Mouse (Mus musculus): Measurements from ENCODE around the gene Tsc22d4.
"Not testable (repeated sequence)": the region's sequence is repeated elsewhere in the genome, so short reads cannot be mapped to it uniquely, and the experiment has no call there.

Gene Tsc22d4

GRCm38 (mm10) chr5:137741023-137741931, 4.3 kb upstream of the Tsc22d4 start, which contains the start of gene Nyap1:
TSS of gene Nyap1 (minus strand) at chr5:137741607.
- DNase-seq (ENCODE audit: low read depth in 1 of 2, low spot score in 2 of 2), result peak; percentile 37 to 54

GRCm38 (mm10) chr5:137742048-137742447, 3.5 kb upstream of the Tsc22d4 start:
- DNase-seq (ENCODE audit: low read depth in 1 of 2, low spot score in 2 of 2), result no peak

GRCm38 (mm10) chr5:137742836-137743235, 2.7 kb upstream of the Tsc22d4 start:
- no peak for DNase-seq (ENCODE audit: low read depth in 1 of 2, low spot score in 2 of 2)

GRCm38 (mm10) chr5:137744197-137744596, 1.3 kb upstream of the Tsc22d4 start:
- no peak for DNase-seq (ENCODE audit: low read depth in 1 of 2, low spot score in 2 of 2)

GRCm38 (mm10) chr5:137746282-137746850, 836 bp downstream of the Tsc22d4 start:
- DNase-seq (ENCODE audit: low read depth in 1 of 2, low spot score in 2 of 2), result no peak

- DNase-seq (ENCODE audit: low read depth in 1 of 2, low spot score in 2 of 2), result no peak
These were observed 1.4 kb downstream of the Tsc22d4 start for GRCm38 (mm10) chr5:137746851-137747325.

GRCm38 (mm10) chr5:137747326-137747961, 1.9 kb downstream of the Tsc22d4 start:
- no peak for DNase-seq (ENCODE audit: low read depth in 1 of 2, low spot score in 2 of 2)

GRCm38 (mm10) chr5:137748130-137748770, 2.7 kb downstream of the Tsc22d4 start:
- DNase-seq (ENCODE audit: low read depth in 1 of 2, low spot score in 2 of 2), result peak in 1 of 2 experiments; percentile 22

- no peak for DNase-seq (ENCODE audit: low read depth in 1 of 2, low spot score in 2 of 2)
These were observed 3.8 kb downstream of the Tsc22d4 start for GRCm38 (mm10) chr5:137749196-137749836.

GRCm38 (mm10) chr5:137750212-137750611, 4.7 kb downstream of the Tsc22d4 start:
- DNase-seq (ENCODE audit: low read depth in 1 of 2, low spot score in 2 of 2), result not testable (repeated sequence)

GRCm38 (mm10) chr5:137751221-137751887, 5.8 kb downstream of the Tsc22d4 start:
- DNase-seq (ENCODE audit: low read depth in 1 of 2, low spot score in 2 of 2), result no peak

- no peak for DNase-seq (ENCODE audit: low read depth in 1 of 2, low spot score in 2 of 2)
These were observed 6.5 kb downstream of the Tsc22d4 start for GRCm38 (mm10) chr5:137751988-137752387.

GRCm38 (mm10) chr5:137753111-137753832, 7.7 kb downstream of the Tsc22d4 start:
- no peak for DNase-seq (ENCODE audit: low read depth in 1 of 2, low spot score in 2 of 2)

GRCm38 (mm10) chr5:137755425-137755824, 9.9 kb downstream of the Tsc22d4 start:
- DNase-seq (ENCODE audit: low read depth in 1 of 2, low spot score in 2 of 2), result no peak

GRCm38 (mm10) chr5:137756106-137756505, 10.6 kb downstream of the Tsc22d4 start:
- no peak for DNase-seq (ENCODE audit: low read depth in 1 of 2, low spot score in 2 of 2)

GRCm38 (mm10) chr5:137756882-137757661, 11.5 kb downstream of the Tsc22d4 start:
- DNase-seq (ENCODE audit: low read depth in 1 of 2, low spot score in 2 of 2), result peak in 1 of 2 experiments; percentile 72

- DNase-seq (ENCODE audit: low read depth in 1 of 2, low spot score in 2 of 2), result no peak
These were observed 12.4 kb downstream of the Tsc22d4 start for GRCm38 (mm10) chr5:137757887-137758286.

- no peak for DNase-seq (ENCODE audit: low read depth in 1 of 2, low spot score in 2 of 2)
These were observed 13.5 kb downstream of the Tsc22d4 start for GRCm38 (mm10) chr5:137758921-137759534.
